Mouse (Mus musculus) heart, postnatal 0 days (tissue): ENCODE results near the gene Golga3. TPM values are rescaled to one million over a fixed set of nuclear protein-coding genes. Genes with fewer than 3 reads are reported as not detected.

Experiments
- ATAC-seq: fragments of 200-750 bp; cut with Nextera tagmentation; 2 replicates; pipeline ENCODE4 v1.8.0; 2017; ENCODE audit warnings: low read depth, moderate number of reproducible peaks, moderate library complexity; ENCODE audit not compliant: insufficient read depth
- DNase-seq: peaks from one replicate; pipeline ENCODE4 v3.0.0-alpha.2; 2016; ENCODE audit warnings: low spot score
- H3K27ac ChIP-seq: fragments of 300-500 bp; sonication (generic); 2 replicates; pipeline ENCODE4 v1.5.1; 2014; ENCODE audit warnings: low read depth, mild to moderate bottlenecking
- H3K27me3 ChIP-seq: fragments of 300-500 bp; sonication (generic); 2 replicates; pipeline ENCODE4 v1.6.1; 2014; ENCODE audit warnings: low read length, mixed read lengths; ENCODE audit not compliant: control insufficient read depth, insufficient read depth
- H3K36me3 ChIP-seq: fragments of 300-500 bp; sonication (generic); replicated peaks from 2 replicates; pipeline ENCODE4 v1.6.1; 2014; ENCODE audit warnings: low read length, mixed read lengths; ENCODE audit not compliant: control insufficient read depth, insufficient read depth
- H3K4me1 ChIP-seq: fragments of 300-500 bp; sonication (generic); 2 replicates; pipeline ENCODE4 v1.6.1; 2014; ENCODE audit warnings: antibody characterized with exemption; ENCODE audit not compliant: control insufficient read depth, insufficient read depth
- H3K4me2 ChIP-seq: fragments of 300-500 bp; sonication (generic); 2 replicates; pipeline ENCODE4 v1.6.1; 2014; ENCODE audit warnings: low read depth, mild to moderate bottlenecking, low read length, moderate library complexity
- H3K4me3 ChIP-seq: fragments of 300-500 bp; sonication (generic); 2 replicates; pipeline ENCODE4 v1.5.1; 2014; ENCODE audit warnings: low read depth, low read length
- H3K9ac ChIP-seq: fragments of 300-500 bp; sonication (generic); replicated peaks from 2 replicates; pipeline ENCODE4 v1.6.1; 2014; ENCODE audit warnings: low read depth, low read length, mixed read lengths
- H3K9me3 ChIP-seq: fragments of 300-500 bp; sonication (generic); replicated peaks from 2 replicates; pipeline ENCODE4 v1.6.1; 2016; ENCODE audit warnings: low read length; ENCODE audit not compliant: control insufficient read depth
- CTCF ChIP-seq: IDR thresholded peaks from 2 replicates; pipeline ENCODE4 v1.5.1; 2016; ENCODE audit warnings: antibody characterized with exemption, control low read depth, low read depth
- EP300 ChIP-seq: IDR thresholded peaks from 2 replicates; pipeline ENCODE4 v1.6.1; 2016; ENCODE audit warnings: antibody characterized with exemption, low read depth
- WGBS: fragments of 180-500 bp; shearing (Covaris S2); extraction: QIAGEN DNeasy Blood & Tissue Kit; methylation state at CpG from one replicate; pipeline ENCODE4 v1.1.7; 2014; 5-methylcytosine and 5-hydroxymethylcytosine counted together
- polyA plus RNA-seq: library from polyadenylated mRNA; unstranded; fragments of >200 nt; fragmentation: Nextera tagmentation; extraction: Ambion mirVana; gene quantifications from 2 replicates; pipeline ENCODE4 v1.2.1, GENCODE M21; 2015
- total RNA-seq: library from RNA; depleted of rRNA; stranded (reverse); fragments of >200 nt; gene quantifications from 2 replicates; pipeline ENCODE4 v1.2.3, GENCODE M21; 2014; ENCODE audit warnings: low replicate concordance

Golga3 gene
- total and polyA plus RNA-seq, 2 experiments from 2014 or later, result 11.1 to 17.6 TPM

DNA sequence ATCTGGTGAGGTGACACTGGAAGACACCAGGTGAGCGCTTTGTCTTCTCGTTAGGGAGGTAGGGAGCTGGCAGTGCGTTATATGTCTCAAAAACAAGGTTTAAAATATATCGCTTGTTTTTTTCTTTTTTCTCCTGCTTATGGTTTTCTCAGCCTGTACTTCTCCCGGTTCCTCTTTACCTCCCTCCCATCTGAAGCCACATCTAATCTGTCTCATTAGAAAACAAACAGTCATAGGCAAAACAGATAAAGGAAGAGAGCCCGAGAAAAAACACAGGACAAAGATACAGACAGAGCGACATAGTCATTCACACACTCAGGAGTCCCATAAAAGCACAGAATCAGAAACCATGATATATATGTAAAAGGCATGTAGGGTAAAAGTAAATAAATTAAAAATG lies 36.1 kb upstream of the Golga3 start:
- Histone ChIP-seq H3K4me3 (no peak overlapping the region), H3K9me3 (no peaks in the 10 kb centered on the region), H3K27me3 (no peaks in the 10 kb centered on the region), H3K27ac (no peak overlapping the region), H3K4me2 (no peak overlapping the region), H3K36me3 (peaks cover 43% of the 10 kb centered on the region), H3K4me1 (0 out of 2 replicates have a peak, but pooled peaks cover 4% of the 10 kb centered on the region), H3K9ac (no peak overlapping the region)
- no peak for DNase-seq
- no peak for ATAC-seq
- TF ChIP-seq CTCF (no peak), EP300 (no peak)
- 80% methylated on average over 7 of the region's 7 CpGs for WGBS

- no peak for TF ChIP-seq CTCF
- no peak for TF ChIP-seq EP300
- no peak overlapping the region for H3K4me3 ChIP-seq
- WGBS, result 71% methylated on average over 2 of the region's 2 CpGs
- no peak overlapping the region for H3K9ac ChIP-seq
- no peak overlapping the region for H3K27ac ChIP-seq
- H3K27me3 ChIP-seq, result no peaks in the 10 kb centered on the region
- no peaks in the 10 kb centered on the region for H3K4me1 ChIP-seq
- no peak overlapping the region for H3K4me2 ChIP-seq
- H3K9me3 ChIP-seq, result no peaks in the 10 kb centered on the region
- ATAC-seq (no peak), DNase-seq (no peak)
- H3K36me3 ChIP-seq, result peaks cover 59% of the 10 kb centered on the region
These were observed 34.2 kb upstream of the Golga3 start for GRCm38 (mm10) chr5:110142309-110142708.

DNA sequence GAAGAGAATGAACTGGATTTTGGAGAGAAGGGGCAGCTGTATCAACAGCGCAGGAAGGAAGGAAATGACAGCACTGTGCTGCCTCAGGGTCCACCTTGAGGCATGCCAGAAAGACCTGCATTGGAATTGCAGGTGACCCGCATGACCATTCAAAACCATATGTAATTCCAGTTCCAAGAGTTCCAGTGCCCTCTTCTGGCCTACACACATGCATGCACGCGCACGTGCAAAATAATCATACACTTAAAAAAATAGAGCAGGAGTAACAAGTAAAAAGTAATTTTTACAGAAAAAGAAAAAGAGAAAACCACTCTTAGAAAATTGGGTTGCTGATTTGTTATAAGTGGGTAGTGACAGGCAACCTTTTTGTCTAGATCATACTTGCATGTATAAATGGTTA lies 33.5 kb upstream of the Golga3 start:
- Histone ChIP-seq H3K27ac (no peak overlapping the region), H3K4me1 (no peaks in the 10 kb centered on the region), H3K27me3 (no peaks in the 10 kb centered on the region), H3K4me2 (no peak overlapping the region), H3K9me3 (no peaks in the 10 kb centered on the region), H3K4me3 (no peak overlapping the region), H3K9ac (no peak overlapping the region), H3K36me3 (peaks cover 65% of the 10 kb centered on the region)
- DNase-seq (no peak), ATAC-seq (no peak)
- TF ChIP-seq EP300 (no peak), CTCF (peak; percentile 44)
- 88% methylated on average over 5 of the region's 5 CpGs for WGBS

DNA sequence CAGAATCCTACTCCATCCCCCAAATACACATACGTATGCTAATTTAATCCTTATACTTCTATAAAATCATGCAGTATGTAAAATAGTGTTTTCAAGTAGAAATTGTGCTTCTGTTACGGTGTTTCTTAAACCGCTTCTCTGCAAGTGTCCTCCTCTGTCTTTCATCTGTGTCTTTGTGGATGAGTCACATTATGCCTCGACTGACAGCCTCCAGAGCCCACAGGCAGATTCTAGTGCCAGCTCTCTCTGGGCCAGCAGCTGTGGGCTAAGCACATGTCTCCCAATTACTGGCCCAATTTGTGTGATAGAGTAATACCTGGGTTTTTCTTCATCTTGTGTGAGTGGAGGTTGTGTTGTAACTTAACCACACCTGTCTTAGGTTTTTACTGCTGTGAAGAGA lies 7.1 kb upstream of the Golga3 start:
- TF ChIP-seq EP300 (no peak), CTCF (no peak)
- DNase-seq (no peak), ATAC-seq (no peak)
- H3K36me3 ChIP-seq, result peaks cover 72% of the 10 kb centered on the region
- no peaks in the 10 kb centered on the region for H3K4me1 ChIP-seq
- no peaks in the 10 kb centered on the region for H3K9me3 ChIP-seq
- H3K9ac ChIP-seq, result no peak overlapping the region
- H3K4me2 ChIP-seq, result no peak overlapping the region
- no peaks in the 10 kb centered on the region for H3K27me3 ChIP-seq
- no peak overlapping the region for H3K4me3 ChIP-seq
- 91% methylated on average over 4 of the region's 4 CpGs for WGBS
- no peak overlapping the region for H3K27ac ChIP-seq

DNA sequence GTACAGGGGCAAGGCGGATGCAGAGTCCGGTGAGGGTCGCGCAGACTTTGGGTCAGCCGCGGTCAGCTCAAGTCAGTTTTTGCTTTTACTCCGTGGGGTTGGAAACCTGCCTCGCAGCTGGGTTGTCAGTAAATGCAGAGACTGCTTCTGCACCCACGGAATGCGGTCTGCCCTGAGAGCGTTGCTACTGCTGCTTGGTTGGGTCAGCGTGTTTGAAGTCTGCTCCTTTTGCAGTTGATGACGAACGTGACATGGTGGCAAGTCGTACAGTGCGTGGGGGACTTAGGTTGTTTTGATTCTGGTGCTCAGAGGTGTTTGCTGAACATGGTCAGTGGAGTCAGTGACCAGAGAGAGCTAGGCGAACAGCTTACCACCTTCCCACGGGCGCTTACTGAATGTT lies 520 bp downstream of the Golga3 start:
- peaks cover 8% of the 10 kb centered on the region for H3K36me3 ChIP-seq
- no peak for DNase-seq
- peak overlapping the region; percentile 83 for H3K9ac ChIP-seq
- peak overlapping the region; percentile 68 for H3K4me2 ChIP-seq
- H3K9me3 ChIP-seq, result no peaks in the 10 kb centered on the region
- WGBS, result 1% methylated on average over 19 of the region's 19 CpGs
- H3K27ac ChIP-seq, result peak overlapping the region; percentile 75
- TF ChIP-seq EP300 (no peak), CTCF (no peak)
- H3K4me3 ChIP-seq, result peak overlapping the region; percentile 70
- peaks cover 13% of the 10 kb centered on the region for H3K4me1 ChIP-seq
- H3K27me3 ChIP-seq, result no peaks in the 10 kb centered on the region
- no peak; the same call in 1 of the 2 replicates for ATAC-seq

DNA sequence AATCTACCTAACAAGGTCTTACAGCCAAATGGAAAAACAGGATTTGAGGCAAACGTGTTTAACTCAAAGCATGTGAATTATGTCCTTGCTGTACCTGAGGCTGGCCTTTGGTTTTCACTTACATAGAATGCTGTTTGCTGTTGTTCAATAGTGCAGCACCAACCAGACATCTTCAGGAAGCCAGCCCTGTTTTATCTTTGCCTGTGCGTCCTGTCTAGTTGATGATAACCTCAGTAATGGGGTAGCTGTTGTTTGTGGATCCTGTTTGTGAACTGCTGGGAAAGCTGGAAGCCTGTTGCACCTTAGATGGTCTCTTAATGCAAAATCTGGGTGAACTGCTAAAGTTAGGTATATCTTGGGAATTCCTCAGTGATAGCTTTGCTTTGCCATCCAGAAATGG lies 2.1 kb downstream of the Golga3 start:
- no peak for ATAC-seq
- peaks cover 19% of the 10 kb centered on the region for H3K36me3 ChIP-seq
- no peak overlapping the region for H3K9ac ChIP-seq
- no peak for DNase-seq
- peaks cover 14% of the 10 kb centered on the region for H3K4me1 ChIP-seq
- no peaks in the 10 kb centered on the region for H3K9me3 ChIP-seq
- H3K27ac ChIP-seq, result no peak overlapping the region
- no peaks in the 10 kb centered on the region for H3K27me3 ChIP-seq
- H3K4me2 ChIP-seq, result no peak overlapping the region
- WGBS, result 62% methylated on average over 2 of the region's 2 CpGs
- no peak overlapping the region for H3K4me3 ChIP-seq
- TF ChIP-seq EP300 (no peak), CTCF (no peak)
